Mouse (Mus musculus) heart, embryonic 10.5 days (tissue): ENCODE results near the gene Erg. TPM values are rescaled to one million over a fixed set of nuclear protein-coding genes. Genes with fewer than 3 reads are reported as not detected.
A peak's percentile ranks its signal among the peaks of the same experiment; 100 is the strongest.

Experiments
- DNase-seq: peaks from one replicate; pipeline ENCODE4 v3.0.0-alpha.2; 2017; ENCODE audit warnings: low spot score
- H3K27ac ChIP-seq: fragments of 300-500 bp; sonication (generic); 2 replicates; pipeline ENCODE4 v1.5.1; 2016; ENCODE audit warnings: mild to moderate bottlenecking
- H3K27me3 ChIP-seq: fragments of 300-500 bp; sonication (generic); 2 replicates; pipeline ENCODE4 v1.6.1; 2016; ENCODE audit warnings: mild to moderate bottlenecking; ENCODE audit not compliant: poor library complexity, insufficient read depth, severe bottlenecking
- H3K36me3 ChIP-seq: fragments of 300-500 bp; sonication (generic); 2 replicates; pipeline ENCODE4 v1.6.1; 2016; ENCODE audit warnings: mild to moderate bottlenecking, moderate library complexity
- H3K4me1 ChIP-seq: fragments of 300-500 bp; sonication (generic); 2 replicates; pipeline ENCODE4 v1.6.1; 2016; ENCODE audit warnings: mild to moderate bottlenecking
- H3K4me3 ChIP-seq: fragments of 300-500 bp; sonication (generic); 2 replicates; pipeline ENCODE4 v1.5.1; 2016; ENCODE audit warnings: mild to moderate bottlenecking, moderate library complexity
- H3K9me3 ChIP-seq: fragments of 300-500 bp; sonication (generic); 2 replicates; pipeline ENCODE4 v1.6.1; 2016; ENCODE audit warnings: mild to moderate bottlenecking, moderate library complexity
- WGBS: fragments of 180-500 bp; shearing (Covaris S2); methylation state at CpG from one replicate; pipeline ENCODE4 v1.1.7; 2016; 5-methylcytosine and 5-hydroxymethylcytosine counted together
- polyA plus RNA-seq: library from polyadenylated mRNA; unstranded; fragments of >200 nt; fragmentation: Nextera tagmentation; extraction: Ambion mirVana; gene quantifications from 2 replicates; pipeline ENCODE4 v1.2.1, GENCODE M21; 2016

Erg gene
- polyA plus RNA-seq, 1 experiment from 2014 or later, result 5.9 TPM

DNA sequence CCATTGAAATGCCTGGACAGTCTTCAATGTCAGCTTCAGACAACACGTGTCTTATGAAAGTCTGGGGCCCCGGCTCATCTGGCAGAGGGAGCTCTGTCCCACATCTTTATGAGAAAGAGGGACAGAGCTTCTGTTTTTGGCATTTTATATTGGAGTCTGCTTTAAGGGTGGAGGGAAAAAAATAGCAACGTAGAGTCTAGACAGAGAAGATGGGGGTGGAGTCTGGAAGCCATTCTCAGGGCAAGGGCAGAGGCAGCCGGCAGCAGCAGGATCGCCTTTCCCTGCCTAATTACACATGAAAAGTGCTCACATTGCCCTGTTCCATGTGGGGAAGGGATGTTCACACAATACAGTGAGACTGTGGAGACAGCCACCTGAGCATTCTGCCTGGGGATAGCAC lies 16.1 kb upstream of the Erg start:
- no peaks in the 10 kb centered on the region for H3K9me3 ChIP-seq
- DNase-seq, result no peak
- no peak overlapping the region for H3K4me3 ChIP-seq
- H3K4me1 ChIP-seq, result peaks cover 3% of the 10 kb centered on the region; the same call in 1 of the 2 replicates
- H3K27me3 ChIP-seq, result no peaks in the 10 kb centered on the region
- WGBS, result 54% methylated on average over 5 of the region's 5 CpGs
- no peaks in the 10 kb centered on the region for H3K36me3 ChIP-seq
- H3K27ac ChIP-seq, result no peak overlapping the region

- Histone ChIP-seq H3K9me3 (no peaks in the 10 kb centered on the region), H3K27me3 (no peaks in the 10 kb centered on the region), H3K4me1 (peaks cover 3% of the 10 kb centered on the region; the same call in 1 of the 2 replicates), H3K27ac (no peak overlapping the region), H3K36me3 (no peaks in the 10 kb centered on the region), H3K4me3 (no peak overlapping the region)
- DNase-seq, result no peak
- WGBS, result 39% methylated on average over 4 of the region's 4 CpGs
Measured at GRCm38 (mm10) chr16:95601807-95602206, 15.4 kb upstream of the Erg start.

- no peak overlapping the region for H3K4me3 ChIP-seq
- peaks cover 3% of the 10 kb centered on the region; the same call in 1 of the 2 replicates for H3K4me1 ChIP-seq
- no peak overlapping the region for H3K27ac ChIP-seq
- H3K9me3 ChIP-seq, result no peaks in the 10 kb centered on the region
- H3K36me3 ChIP-seq, result no peaks in the 10 kb centered on the region
- no peaks in the 10 kb centered on the region for H3K27me3 ChIP-seq
- DNase-seq, result no peak
- WGBS, result 87% methylated on average over 4 of the region's 4 CpGs
Measured at GRCm38 (mm10) chr16:95601219-95601580, 14.8 kb upstream of the Erg start.

DNA sequence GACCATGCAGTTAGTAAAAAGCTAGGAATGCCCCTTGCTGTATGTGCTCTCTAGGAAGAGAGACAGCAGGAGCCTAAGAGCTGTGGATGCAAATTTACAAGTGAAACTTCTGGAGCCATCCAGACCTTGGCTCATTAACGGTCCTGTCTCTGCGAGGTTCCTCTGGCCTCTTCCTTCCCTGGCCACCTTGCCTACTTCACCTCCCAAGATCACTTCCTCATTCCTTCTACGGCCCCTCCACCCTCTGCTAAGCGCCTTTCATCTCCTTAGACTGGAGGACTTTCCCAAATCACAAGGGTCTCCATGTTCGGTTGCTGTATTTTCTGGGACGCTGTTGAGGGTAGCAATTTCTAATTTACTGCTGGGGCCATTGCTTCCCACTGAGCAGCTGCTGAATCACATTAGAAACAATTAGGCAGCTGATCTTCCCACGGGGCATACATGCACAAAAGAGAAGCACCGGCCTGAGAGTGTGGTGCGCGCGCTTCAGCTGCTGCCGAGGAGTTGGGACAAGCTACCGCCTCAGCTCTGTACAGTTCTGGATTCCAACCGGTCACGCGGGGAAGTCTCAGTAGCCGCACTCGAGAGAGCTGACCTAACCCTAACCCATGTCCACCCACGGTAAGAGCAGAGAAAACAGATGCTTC lies 14.3 kb upstream of the Erg start:
- Histone ChIP-seq H3K9me3 (no peaks in the 10 kb centered on the region), H3K36me3 (no peaks in the 10 kb centered on the region), H3K4me3 (no peak overlapping the region), H3K27ac (no peak overlapping the region), H3K27me3 (no peaks in the 10 kb centered on the region), H3K4me1 (peaks cover 3% of the 10 kb centered on the region; the same call in 1 of the 2 replicates)
- WGBS, result 87% methylated on average over 19 of the region's 19 CpGs
- no peak for DNase-seq

DNA sequence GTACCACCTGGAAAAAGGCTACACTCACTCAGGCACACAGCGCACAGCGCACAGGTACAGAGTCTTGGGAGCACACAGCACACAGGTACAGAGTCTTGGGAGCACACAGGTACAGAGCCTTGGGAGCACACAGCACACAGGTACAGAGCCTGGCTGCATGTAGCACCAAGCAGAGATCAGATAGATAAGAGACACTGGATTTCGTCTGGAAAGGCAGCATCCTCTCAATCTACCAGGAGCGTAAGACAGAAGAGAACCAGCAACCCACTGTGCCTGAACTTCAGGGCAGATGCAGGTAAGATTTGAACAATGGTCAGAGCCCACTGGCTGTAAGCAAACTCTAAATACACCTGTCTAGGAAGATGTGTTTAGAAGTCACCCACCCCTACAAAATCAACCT lies 12.5 kb upstream of the Erg start:
- WGBS, result 92% methylated on average over 4 of the region's 4 CpGs
- no peaks in the 10 kb centered on the region for H3K9me3 ChIP-seq

DNA sequence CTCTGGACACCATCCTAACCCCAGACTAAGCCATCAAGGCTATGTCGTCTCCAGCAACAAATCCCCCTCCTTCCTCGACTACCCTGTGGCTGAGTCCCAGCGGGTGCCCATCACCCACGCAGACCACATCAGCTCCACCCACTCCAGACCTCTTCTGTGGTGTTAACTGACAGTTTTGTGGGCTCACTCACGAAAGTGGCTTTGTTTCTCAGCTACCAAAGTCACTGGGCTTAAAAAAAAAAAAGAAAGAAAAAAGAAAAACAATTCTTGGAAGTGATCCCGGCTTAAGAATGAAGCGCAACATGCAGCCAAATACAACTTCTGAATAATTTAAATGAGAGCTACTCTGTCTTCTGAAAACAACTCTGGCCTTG lies 11.2 kb upstream of the Erg start:
- DNase-seq, result no peak

More for the DNA sequence above, 12.5 kb upstream of the Erg start:
- peaks cover 3% of the 10 kb centered on the region; the same call in 1 of the 2 replicates for H3K4me1 ChIP-seq
- no peak overlapping the region for H3K4me3 ChIP-seq
- H3K27me3 ChIP-seq, result no peaks in the 10 kb centered on the region
- no peak for DNase-seq
- no peak overlapping the region for H3K27ac ChIP-seq
- no peaks in the 10 kb centered on the region for H3K36me3 ChIP-seq

DNA sequence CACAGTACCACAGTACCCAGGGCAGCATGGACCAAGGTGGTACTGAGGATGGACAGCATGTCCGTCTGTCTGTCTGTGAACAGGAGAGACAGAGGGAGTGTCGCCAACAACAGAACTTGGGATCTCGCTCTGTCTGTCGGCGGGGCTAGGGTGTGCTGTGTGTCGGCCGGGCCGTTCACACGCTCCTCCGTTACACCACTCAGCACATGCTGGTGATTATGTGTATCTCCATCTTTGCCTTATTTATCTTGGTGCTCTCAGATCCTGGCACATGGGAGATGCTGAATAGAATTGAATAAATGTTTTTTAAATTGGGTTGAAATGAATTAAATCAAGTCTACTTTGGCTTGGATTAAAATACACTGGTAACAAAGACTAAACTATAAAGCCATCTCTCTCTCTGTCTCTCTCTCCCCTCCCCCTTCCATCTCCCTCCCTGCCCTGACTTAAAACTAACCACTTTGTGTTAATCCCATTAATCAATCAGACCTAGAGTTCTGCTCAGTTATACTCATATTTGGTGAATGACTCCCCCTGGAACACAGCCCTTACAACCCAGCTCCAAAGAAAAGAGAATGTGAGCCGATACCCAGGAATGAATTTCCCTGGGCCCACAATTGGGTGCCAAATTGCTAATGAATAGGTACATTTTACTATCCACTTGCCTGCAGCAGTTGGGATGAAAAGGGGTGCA lies 10.6 kb upstream of the Erg start:
- 89% methylated on average over 11 of the region's 11 CpGs for WGBS
- H3K9me3 ChIP-seq, result no peaks in the 10 kb centered on the region
- H3K27me3 ChIP-seq, result no peaks in the 10 kb centered on the region

More for the DNA sequence above, 11.2 kb upstream of the Erg start:
- peaks cover 2% of the 10 kb centered on the region; the same call in 1 of the 2 replicates for H3K4me1 ChIP-seq
- no peaks in the 10 kb centered on the region for H3K9me3 ChIP-seq
- H3K27me3 ChIP-seq, result no peaks in the 10 kb centered on the region
- H3K27ac ChIP-seq, result no peak overlapping the region
- H3K36me3 ChIP-seq, result no peaks in the 10 kb centered on the region
- 68% methylated on average over 7 of the region's 7 CpGs for WGBS
- H3K4me3 ChIP-seq, result no peak overlapping the region

GRCm38 (mm10) chr16:95588849-95589248 lies 2.5 kb upstream of the Erg start:
- WGBS, result 69% methylated on average over 5 of the region's 5 CpGs
- Histone ChIP-seq H3K4me3 (no peak overlapping the region), H3K27me3 (peaks cover 57% of the 10 kb centered on the region), H3K27ac (no peak overlapping the region), H3K9me3 (no peaks in the 10 kb centered on the region), H3K36me3 (no peaks in the 10 kb centered on the region), H3K4me1 (peaks cover 16% of the 10 kb centered on the region)
- no peak for DNase-seq

More for the DNA sequence above, 10.6 kb upstream of the Erg start:
- H3K27ac ChIP-seq, result no peak overlapping the region
- H3K36me3 ChIP-seq, result no peaks in the 10 kb centered on the region
- DNase-seq, result no peak
- no peak overlapping the region for H3K4me3 ChIP-seq
- H3K4me1 ChIP-seq, result no peaks in the 10 kb centered on the region

DNA sequence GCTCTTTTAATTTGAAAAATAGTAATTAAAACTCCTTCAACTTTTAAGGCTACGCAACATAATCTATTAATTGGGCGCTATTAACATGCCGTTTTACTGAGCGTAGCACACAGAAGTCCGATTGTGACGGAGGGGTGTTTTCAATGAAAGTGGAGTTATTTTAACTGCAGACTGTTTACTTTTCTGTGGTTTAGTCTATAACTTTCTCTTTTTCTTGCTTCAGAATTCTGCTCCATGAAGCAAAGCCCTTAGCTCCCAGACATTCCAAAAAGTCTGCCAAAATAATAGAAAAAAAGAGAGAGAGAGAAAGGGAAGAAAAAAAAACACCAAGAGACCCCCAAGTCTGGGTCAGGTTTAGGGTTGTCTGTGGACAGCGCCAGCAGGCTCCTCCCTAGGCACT lies 333 bp upstream of the Erg start:
- no peak for DNase-seq
- WGBS, result 53% methylated on average over 7 of the region's 7 CpGs
- Histone ChIP-seq H3K9me3 (no peaks in the 10 kb centered on the region), H3K36me3 (no peaks in the 10 kb centered on the region), H3K27ac (no peak overlapping the region), H3K4me1 (peaks cover 16% of the 10 kb centered on the region), H3K27me3 (peaks cover 74% of the 10 kb centered on the region), H3K4me3 (peak overlapping the region; percentile 62; the same call in 1 of the 2 replicates)

DNA sequence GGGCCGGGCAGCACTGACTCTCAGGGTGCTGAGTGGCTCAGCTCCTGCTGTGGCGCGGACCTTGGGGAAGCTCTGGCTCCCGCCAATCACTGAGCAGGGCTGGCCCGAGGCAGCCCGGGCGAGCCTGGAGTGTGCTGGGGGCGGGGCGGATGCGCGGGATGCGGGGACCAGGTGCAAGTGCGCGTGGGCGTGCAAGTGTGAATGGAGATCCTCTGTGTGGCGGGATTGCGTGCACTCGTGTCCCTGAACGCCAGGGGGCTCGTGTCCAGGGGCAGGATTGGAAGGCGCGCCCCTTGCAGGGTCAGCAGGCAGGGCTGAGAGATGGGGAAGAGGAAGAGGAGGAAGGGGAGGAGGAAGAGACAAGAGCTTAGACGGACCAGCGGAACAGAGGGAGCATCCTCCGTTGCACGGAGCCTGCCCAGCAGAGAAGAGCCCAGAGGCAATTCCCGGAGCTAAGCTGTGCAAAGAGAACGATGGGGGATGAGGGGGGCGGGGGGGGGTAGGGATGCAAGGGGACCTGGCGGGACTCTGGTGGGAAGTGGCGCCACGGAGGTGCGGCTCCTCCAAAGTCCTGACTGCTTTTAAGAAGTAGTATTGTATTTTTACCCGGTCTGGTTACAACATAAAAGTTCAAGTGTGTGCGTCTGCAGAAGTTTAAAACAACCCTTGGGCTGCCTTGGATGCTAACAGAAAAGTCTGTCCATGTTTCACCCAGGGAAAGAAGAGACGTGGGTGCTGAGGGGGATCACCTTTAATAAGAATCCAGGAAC lies 667 bp downstream of the Erg start:
- DNase-seq, result peak; percentile 79
- Histone ChIP-seq H3K27ac (peak overlapping the region; percentile 62; the same call in 1 of the 2 replicates), H3K27me3 (peaks cover 84% of the 10 kb centered on the region), H3K9me3 (no peaks in the 10 kb centered on the region), H3K4me1 (peaks cover 16% of the 10 kb centered on the region), H3K36me3 (no peaks in the 10 kb centered on the region), H3K4me3 (peak overlapping the region; percentile 62)
- WGBS, result under 1% methylated on average over 36 of the region's 36 CpGs

GRCm38 (mm10) chr16:95584751-95585528 lies 1.5 kb downstream of the Erg start:
- H3K4me1 ChIP-seq, result peaks cover 16% of the 10 kb centered on the region

DNA sequence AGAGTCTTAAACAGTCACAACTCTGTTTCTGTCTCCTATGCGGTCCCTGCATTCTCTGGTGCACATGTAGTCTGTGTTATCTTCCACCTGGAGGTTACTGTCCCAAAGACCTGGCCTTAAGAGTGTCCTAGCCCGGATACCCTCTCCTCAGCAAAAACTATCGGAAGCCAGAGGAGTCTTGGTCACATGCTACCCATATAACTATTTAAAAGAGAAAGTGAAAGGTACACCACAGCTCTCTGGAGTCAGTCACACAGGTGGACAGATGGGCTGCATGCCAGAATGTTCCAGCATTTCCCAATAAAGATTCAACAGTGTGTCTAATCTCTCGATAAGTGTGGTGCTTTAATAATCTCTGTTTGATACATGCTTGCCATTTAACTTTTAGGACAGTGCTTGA lies 7.1 kb downstream of the Erg start:
- Histone ChIP-seq H3K27ac (no peak overlapping the region), H3K9me3 (no peaks in the 10 kb centered on the region), H3K36me3 (no peaks in the 10 kb centered on the region), H3K4me1 (no peaks in the 10 kb centered on the region), H3K4me3 (no peak overlapping the region), H3K27me3 (peaks cover 36% of the 10 kb centered on the region)
- no peak for DNase-seq
- WGBS, result 87% methylated on average over 4 of the region's 4 CpGs

More at GRCm38 (mm10) chr16:95584751-95585528, 1.5 kb downstream of the Erg start:
- Histone ChIP-seq H3K27me3 (peaks cover 86% of the 10 kb centered on the region), H3K9me3 (no peaks in the 10 kb centered on the region), H3K4me3 (peak overlapping the region; percentile 62), H3K36me3 (no peaks in the 10 kb centered on the region), H3K27ac (peak overlapping the region; percentile 62; the same call in 1 of the 2 replicates)
- WGBS, result 17% methylated on average over 37 of the region's 37 CpGs
- no peak for DNase-seq
